Mouse (Mus musculus) ovary, adult 10 weeks (tissue): ENCODE results near the gene Atp1b1. TPM values are rescaled to one million over a fixed set of nuclear protein-coding genes. Genes with fewer than 3 reads are reported as not detected.

ENCODE experiments used
- polyA plus RNA-seq: library from polyadenylated mRNA; stranded (reverse); fragments of 350-450 nt; fragmentation: Illumina TruSeq; extraction: RNeasy Lipid Tissue Mini Kit (QIAGEN cat#74804); gene quantifications from one replicate; pipeline ENCODE4 v1.2.3, GENCODE M21; 2014

Atp1b1 gene
- polyA plus RNA-seq = 118 TPM

DNA sequence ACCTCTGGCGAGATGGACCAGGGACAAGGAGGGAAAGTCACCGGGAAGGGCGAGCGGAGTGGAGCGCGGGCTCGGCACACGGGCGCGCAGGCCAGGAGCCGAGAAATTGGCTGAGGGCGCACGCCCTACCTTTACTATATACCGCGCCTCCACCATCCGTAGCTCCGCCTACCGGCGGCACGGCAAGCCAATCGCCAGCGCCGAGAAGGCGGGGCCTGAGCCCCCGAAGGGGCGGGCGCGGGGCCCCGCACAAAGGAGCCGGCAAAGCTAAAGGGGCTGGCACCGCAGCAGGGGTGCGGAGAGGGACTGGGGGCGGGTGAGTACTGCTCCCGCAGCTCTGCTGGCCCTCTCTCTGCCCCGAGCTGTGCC lies at the start of gene Atp1b1:
TSS of gene Atp1b1 (minus strand) at position 111 of the 369 bp plus-strand sequence.

Other genes with a start within 250 kb of the Atp1b1 start
- 21.8 TPM for gene Slc19a2, start 209.3 kb downstream of the Atp1b1 start, polyA plus RNA-seq
- gene Ccdc181, start 182.8 kb downstream of the Atp1b1 start, polyA plus RNA-seq = 44.0 TPM
- 37.3 TPM for gene Nme7, start 154.2 kb downstream of the Atp1b1 start, polyA plus RNA-seq
- gene Blzf1, start 150.9 kb downstream of the Atp1b1 start, polyA plus RNA-seq = 45.1 TPM